Mouse (Mus musculus): ENCODE measurements around the gene Tmem265. TPM values are rescaled to one million over a fixed set of nuclear protein-coding genes. Genes with fewer than 3 reads are reported as not detected.

The Tmem265 gene
- polyA plus RNA-seq, 1 experiment, result not detected

DNA sequence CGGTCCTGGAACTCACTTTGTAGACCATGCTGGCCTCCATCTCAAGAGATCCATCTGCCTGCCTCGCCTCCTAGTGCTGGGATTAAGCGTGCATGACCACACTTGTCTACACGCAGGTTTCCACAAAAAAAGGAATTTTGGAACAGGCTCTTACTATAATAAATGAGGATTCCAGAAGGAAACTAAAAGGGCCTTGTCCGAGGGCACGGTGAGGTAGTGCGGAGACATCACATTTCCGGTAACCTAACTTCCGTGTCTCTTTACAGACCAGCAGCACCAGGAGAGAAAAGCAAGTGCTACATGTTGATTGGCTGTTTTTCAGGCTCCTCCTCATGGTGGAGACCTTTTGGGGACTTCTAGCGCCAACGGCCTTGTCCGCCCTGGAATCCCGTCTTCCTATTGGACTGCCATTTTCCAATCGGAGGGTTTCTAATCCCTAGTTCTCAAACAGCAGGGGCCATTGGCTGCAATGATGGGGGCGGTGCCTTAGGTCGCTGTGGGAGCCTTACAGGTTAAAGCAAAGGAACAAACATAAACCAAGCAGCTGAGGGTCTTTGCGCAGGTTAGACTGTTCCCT is 11.8 kb downstream of the Tmem265 start, which contains the start of gene Phkg2:
Gene Phkg2, plus strand, starts transcription at position 446 of the 577 bp plus-strand sequence.
- Histone ChIP-seq H3K4me2 (ENCODE audit: low read depth) (peak within 1 kb of the TSS; percentile 94), H3ac (ENCODE audit: control insufficient read depth, insufficient read length) (peak within 1 kb of the TSS; percentile 25), H3K36me3 (ENCODE audit: control insufficient read depth, insufficient read depth) (no peaks in the 10 kb centered on the region), H3K27me3 (ENCODE audit: control insufficient read depth, insufficient read depth, insufficient read length) (no peaks in the 10 kb centered on the region), H3K79me2 (ENCODE audit: control insufficient read depth, insufficient read depth) (peaks cover 12% of the 10 kb centered on the region), H3K4me3 (peak within 1 kb of the TSS; percentile 59)
- TF ChIP-seq SRF (IDR thresholded peaks at IDR 0.05; ENCODE audit: control insufficient read depth, insufficient read length, low read depth), result peak; percentile 61
- peak; percentile 68 for TF ChIP-seq POLR2A (IDR thresholded peaks at IDR 0.05; ENCODE audit: insufficient read length, low read depth)
- peak; percentile 61 for TF ChIP-seq POLR2AphosphoS2 (IDR thresholded peaks at IDR 0.05; ENCODE audit: insufficient read length, low read depth)
- no peak for TF ChIP-seq E2F4 (IDR thresholded peaks at IDR 0.05; ENCODE audit: insufficient read depth)

DNA sequence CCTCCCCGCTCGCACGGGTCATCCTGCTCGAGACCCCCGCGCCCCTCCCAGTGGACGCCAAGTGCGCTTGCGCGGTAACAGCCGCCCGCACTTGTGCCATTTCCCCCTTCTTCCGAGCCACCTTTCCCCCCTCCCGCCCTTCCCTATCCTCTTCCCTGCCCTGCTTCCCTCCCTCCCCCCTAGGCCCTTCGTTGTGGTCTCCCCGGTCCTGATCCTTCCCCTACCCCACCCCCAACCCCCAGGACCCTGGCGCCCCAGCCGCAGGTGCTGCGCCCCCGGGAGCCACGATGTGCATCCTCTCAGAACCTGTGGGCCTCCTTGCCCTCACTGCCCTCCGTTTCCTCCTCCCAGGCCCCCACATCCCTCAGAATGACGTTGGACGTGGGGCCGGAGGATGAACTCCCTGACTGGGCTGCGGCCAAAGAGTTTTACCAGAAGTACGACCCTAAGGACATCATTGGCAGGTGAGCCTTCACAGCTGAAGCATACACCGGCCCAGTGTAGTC is 12.4 kb downstream of the Tmem265 start:
- peak overlapping the region; percentile 59 for H3K4me3 ChIP-seq
- H3K4me2 ChIP-seq (ENCODE audit: low read depth), result peak overlapping the region; percentile 94
- peak overlapping the region; percentile 25 for H3ac ChIP-seq (ENCODE audit: control insufficient read depth, insufficient read length)
- peaks cover 3% of the 10 kb centered on the region for H3K36me3 ChIP-seq (ENCODE audit: control insufficient read depth, insufficient read depth)
- TF ChIP-seq MYOG (IDR thresholded peaks at IDR 0.05; ENCODE audit: control insufficient read depth in 1 of 3, insufficient read depth in 1 of 3, insufficient read length in 2 of 3, low read depth in 2 of 3), result no peak
- TF ChIP-seq SRF (IDR thresholded peaks at IDR 0.05; ENCODE audit: control insufficient read depth, insufficient read length, low read depth), result no peak
- TF ChIP-seq MAX (IDR thresholded peaks at IDR 0.05; ENCODE audit: low read depth), result no peak
- no peak for TF ChIP-seq POLR2A (IDR thresholded peaks at IDR 0.05; ENCODE audit: insufficient read length, low read depth)
- no peak for TF ChIP-seq CEBPB (IDR thresholded peaks at IDR 0.05; ENCODE audit: insufficient read depth, poor library complexity, severe bottlenecking)
- TF ChIP-seq TCF3 (IDR thresholded peaks at IDR 0.05; ENCODE audit: insufficient read length, low read depth), result no peak
- no peak for TF ChIP-seq MYOD1 (IDR thresholded peaks at IDR 0.05; ENCODE audit: control insufficient read depth in 1 of 3, insufficient read length in 2 of 3, low read depth in 2 of 3)
- no peak for TF ChIP-seq TCF12 (IDR thresholded peaks at IDR 0.05; ENCODE audit: insufficient read depth, poor library complexity, severe bottlenecking)
- no peak for TF ChIP-seq USF1 (IDR thresholded peaks at IDR 0.05; ENCODE audit: low read depth)
- no peak for TF ChIP-seq REST (IDR thresholded peaks at IDR 0.05; ENCODE audit: insufficient read depth, insufficient read length)
- peaks cover 12% of the 10 kb centered on the region for H3K79me2 ChIP-seq (ENCODE audit: control insufficient read depth, insufficient read depth)
- H3K27me3 ChIP-seq (ENCODE audit: control insufficient read depth, insufficient read depth, insufficient read length), result no peaks in the 10 kb centered on the region

DNA sequence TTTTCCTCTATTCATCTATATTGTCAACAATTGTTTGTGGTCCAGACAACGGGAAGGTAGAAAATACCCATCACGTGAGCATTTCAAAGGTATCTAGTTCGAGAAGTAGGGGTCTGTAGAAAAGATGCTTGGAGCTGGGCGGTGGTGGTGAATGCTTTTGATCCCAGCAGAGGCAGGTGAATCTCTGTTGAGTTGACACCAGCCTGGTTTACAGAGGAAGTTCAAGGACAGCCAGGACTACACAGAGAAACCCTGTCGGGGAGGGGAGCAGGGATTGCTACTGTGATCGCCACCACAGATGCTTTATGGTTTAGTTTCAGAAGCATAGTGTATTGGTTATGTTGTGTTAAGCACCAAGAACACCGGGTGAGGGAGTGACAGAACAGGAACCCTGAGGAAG is 12.9 kb downstream of the Tmem265 start:
- Histone ChIP-seq H3ac (ENCODE audit: control insufficient read depth, insufficient read length) (peak overlapping the region; percentile 25), H3K27me3 (ENCODE audit: control insufficient read depth, insufficient read depth, insufficient read length) (no peaks in the 10 kb centered on the region), H3K79me2 (ENCODE audit: control insufficient read depth, insufficient read depth) (peaks cover 12% of the 10 kb centered on the region), H3K4me2 (ENCODE audit: low read depth) (peak overlapping the region; percentile 94), H3K4me3 (peak overlapping the region; percentile 59), H3K36me3 (ENCODE audit: control insufficient read depth, insufficient read depth) (peaks cover 3% of the 10 kb centered on the region)
- no peak for TF ChIP-seq MAX (IDR thresholded peaks at IDR 0.05; ENCODE audit: low read depth)
- no peak for TF ChIP-seq SRF (IDR thresholded peaks at IDR 0.05; ENCODE audit: control insufficient read depth, insufficient read length, low read depth)
- TF ChIP-seq MYOD1 (IDR thresholded peaks at IDR 0.05; ENCODE audit: control insufficient read depth in 1 of 3, insufficient read length in 2 of 3, low read depth in 2 of 3), result no peak
- no peak for TF ChIP-seq TCF12 (IDR thresholded peaks at IDR 0.05; ENCODE audit: insufficient read depth, poor library complexity, severe bottlenecking)
- TF ChIP-seq POLR2A (IDR thresholded peaks at IDR 0.05; ENCODE audit: insufficient read length, low read depth), result no peak
- TF ChIP-seq E2F4 (IDR thresholded peaks at IDR 0.05; ENCODE audit: insufficient read depth), result no peak
- TF ChIP-seq MYOG (IDR thresholded peaks at IDR 0.05; ENCODE audit: control insufficient read depth in 1 of 3, insufficient read depth in 1 of 3, insufficient read length in 2 of 3, low read depth in 2 of 3), result no peak
- no peak for TF ChIP-seq TCF3 (IDR thresholded peaks at IDR 0.05; ENCODE audit: insufficient read length, low read depth)
- no peak for TF ChIP-seq USF1 (IDR thresholded peaks at IDR 0.05; ENCODE audit: low read depth)
- TF ChIP-seq REST (IDR thresholded peaks at IDR 0.05; ENCODE audit: insufficient read depth, insufficient read length), result no peak
- TF ChIP-seq CEBPB (IDR thresholded peaks at IDR 0.05; ENCODE audit: insufficient read depth, poor library complexity, severe bottlenecking), result no peak
- TF ChIP-seq POLR2AphosphoS2 (IDR thresholded peaks at IDR 0.05; ENCODE audit: insufficient read length, low read depth), result no peak

DNA sequence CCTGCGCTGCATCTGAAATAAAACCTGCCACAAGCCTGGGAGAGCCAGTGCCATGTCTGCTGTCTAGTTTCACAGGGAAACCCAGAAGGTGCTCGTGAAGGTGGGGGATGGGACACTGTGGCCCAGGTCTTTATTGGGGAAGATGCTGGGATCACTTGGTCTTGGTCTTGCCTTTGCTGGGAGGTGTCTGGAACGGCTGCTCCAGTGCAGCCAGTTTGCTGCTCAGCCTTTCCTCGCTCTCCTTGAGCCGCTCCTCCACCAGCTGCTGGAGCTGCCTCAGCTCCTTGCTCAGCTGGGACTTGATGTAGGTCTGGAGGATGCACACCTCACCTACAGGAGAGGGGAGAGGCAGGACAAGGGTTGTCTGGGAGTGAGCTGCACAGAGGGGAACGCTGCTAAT is 22.1 kb downstream of the Tmem265 start:
- H3K36me3 ChIP-seq (ENCODE audit: control insufficient read depth, insufficient read depth), result peaks cover 12% of the 10 kb centered on the region
- TF ChIP-seq MYOD1 (IDR thresholded peaks at IDR 0.05; ENCODE audit: control insufficient read depth in 1 of 3, insufficient read length in 2 of 3, low read depth in 2 of 3) (no peak), CEBPB (IDR thresholded peaks at IDR 0.05; ENCODE audit: insufficient read depth, poor library complexity, severe bottlenecking) (no peak), REST (IDR thresholded peaks at IDR 0.05; ENCODE audit: insufficient read depth, insufficient read length) (no peak), MYOG (IDR thresholded peaks at IDR 0.05; ENCODE audit: control insufficient read depth in 1 of 3, insufficient read depth in 1 of 3, insufficient read length in 2 of 3, low read depth in 2 of 3) (no peak), POLR2AphosphoS2 (IDR thresholded peaks at IDR 0.05; ENCODE audit: insufficient read length, low read depth) (no peak), POLR2A (IDR thresholded peaks at IDR 0.05; ENCODE audit: insufficient read length, low read depth) (no peak), TCF3 (IDR thresholded peaks at IDR 0.05; ENCODE audit: insufficient read length, low read depth) (no peak), TCF12 (IDR thresholded peaks at IDR 0.05; ENCODE audit: insufficient read depth, poor library complexity, severe bottlenecking) (no peak), SRF (IDR thresholded peaks at IDR 0.05; ENCODE audit: control insufficient read depth, insufficient read length, low read depth) (no peak), USF1 (IDR thresholded peaks at IDR 0.05; ENCODE audit: low read depth) (no peak), MAX (IDR thresholded peaks at IDR 0.05; ENCODE audit: low read depth) (no peak), E2F4 (IDR thresholded peaks at IDR 0.05; ENCODE audit: insufficient read depth) (no peak)
- no peak overlapping the region for H3K4me2 ChIP-seq (ENCODE audit: low read depth)
- H3K79me2 ChIP-seq (ENCODE audit: control insufficient read depth, insufficient read depth), result no peaks in the 10 kb centered on the region
- no peak overlapping the region for H3K4me3 ChIP-seq
- H3ac ChIP-seq (ENCODE audit: control insufficient read depth, insufficient read length), result no peak overlapping the region
- H3K27me3 ChIP-seq (ENCODE audit: control insufficient read depth, insufficient read depth, insufficient read length), result no peaks in the 10 kb centered on the region
